Mouse (Mus musculus): ENCODE results near the gene Hoxd11. TPM values are rescaled to one million over a fixed set of nuclear protein-coding genes. Genes with fewer than 3 reads are reported as not detected.

Gene Hoxd11
- polyA plus RNA-seq, 1 experiment from 2014 or later, result 10.3 TPM

DNA sequence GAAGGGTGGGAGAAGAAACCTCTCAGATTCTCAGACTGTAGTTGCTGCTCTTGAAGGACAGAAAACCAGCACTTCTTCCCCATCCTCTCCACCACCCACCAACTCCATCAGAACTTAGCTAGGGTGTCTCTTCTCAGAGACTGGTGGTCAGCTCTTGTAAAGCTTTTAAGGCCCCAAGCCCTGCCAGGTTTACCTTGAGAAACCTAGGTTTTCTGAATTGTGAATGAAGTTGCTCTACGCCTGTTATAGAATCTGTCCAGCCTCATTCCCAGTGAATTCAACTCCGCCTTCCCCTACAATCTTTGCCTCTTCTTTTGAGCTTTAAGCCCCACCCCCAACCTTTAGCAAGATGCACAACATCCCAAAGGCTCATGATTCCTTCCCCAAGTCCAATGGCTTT is 2.3 kb upstream of the Hoxd11 start:
- Histone ChIP-seq H3K36me3 (no peaks in the 10 kb centered on the region), H3K4me3 (peak overlapping the region; percentile 45), H3K27ac (peak overlapping the region; percentile 92), H3K4me2 (peak overlapping the region; percentile 65), H3K9me3 (no peaks in the 10 kb centered on the region), H3K27me3 (peaks cover 86% of the 10 kb centered on the region), H3K4me1 (peaks cover 45% of the 10 kb centered on the region), H3K9ac (0 out of 2 replicates have a peak overlapping the region, but pooled peaks have one; percentile 10)
- no peak for ATAC-seq (ENCODE audit: insufficient number of reproducible peaks, low FRiP score, low TSS enrichment, low read depth)
- WGBS, result 25% methylated on average over 2 of the region's 2 CpGs

GRCm38 (mm10) chr2:74679596-74679971 is 227 bp downstream of the Hoxd11 start:
- H3K36me3 ChIP-seq, result no peaks in the 10 kb centered on the region
- WGBS, result under 1% methylated on average over 26 of the region's 26 CpGs

GRCm38 (mm10) chr2:74679980-74680379 is 623 bp downstream of the Hoxd11 start:
- peak overlapping the region; percentile 60 for H3K4me3 ChIP-seq
- H3K4me2 ChIP-seq, result peak overlapping the region; percentile 65
- peaks cover 36% of the 10 kb centered on the region for H3K4me1 ChIP-seq
- peak overlapping the region; percentile 94 for H3K27ac ChIP-seq
- peaks cover 87% of the 10 kb centered on the region for H3K27me3 ChIP-seq
- H3K36me3 ChIP-seq, result no peaks in the 10 kb centered on the region
- no peak for ATAC-seq (ENCODE audit: insufficient number of reproducible peaks, low FRiP score, low TSS enrichment, low read depth)
- WGBS, result under 1% methylated on average over 23 of the region's 23 CpGs
- no peaks in the 10 kb centered on the region for H3K9me3 ChIP-seq
- peak overlapping the region; percentile 44 for H3K9ac ChIP-seq

More at GRCm38 (mm10) chr2:74679596-74679971, 227 bp downstream of the Hoxd11 start:
- Histone ChIP-seq H3K4me2 (peak overlapping the region; percentile 65), H3K4me3 (peak overlapping the region; percentile 60), H3K27me3 (peaks cover 89% of the 10 kb centered on the region), H3K9ac (peak overlapping the region; percentile 44), H3K4me1 (peaks cover 39% of the 10 kb centered on the region), H3K27ac (peak overlapping the region; percentile 94), H3K9me3 (no peaks in the 10 kb centered on the region)
- no peak for ATAC-seq (ENCODE audit: insufficient number of reproducible peaks, low FRiP score, low TSS enrichment, low read depth)

GRCm38 (mm10) chr2:74680561-74681398 is 1.4 kb downstream of the Hoxd11 start:
- Histone ChIP-seq H3K36me3 (no peaks in the 10 kb centered on the region), H3K27me3 (peaks cover 83% of the 10 kb centered on the region), H3K27ac (peak overlapping the region; percentile 94), H3K4me2 (peak overlapping the region; percentile 65), H3K4me1 (peaks cover 29% of the 10 kb centered on the region), H3K9me3 (no peaks in the 10 kb centered on the region), H3K4me3 (peak overlapping the region; percentile 60), H3K9ac (peak overlapping the region; percentile 71)
- no peak for ATAC-seq (ENCODE audit: insufficient number of reproducible peaks, low FRiP score, low TSS enrichment, low read depth)
- 15% methylated on average over 21 of the region's 21 CpGs for WGBS

GRCm38 (mm10) chr2:74681594-74682531 is 2.5 kb downstream of the Hoxd11 start:
- peak overlapping the region; percentile 94 for H3K27ac ChIP-seq

GRCm38 (mm10) chr2:74682796-74683195 is 3.4 kb downstream of the Hoxd11 start:
- ATAC-seq (ENCODE audit: insufficient number of reproducible peaks, low FRiP score, low TSS enrichment, low read depth), result no peak
- Histone ChIP-seq H3K27me3 (peaks cover 81% of the 10 kb centered on the region), H3K9ac (peak overlapping the region; percentile 71)

More at GRCm38 (mm10) chr2:74681594-74682531, 2.5 kb downstream of the Hoxd11 start:
- Histone ChIP-seq H3K27me3 (peaks cover 78% of the 10 kb centered on the region), H3K36me3 (no peaks in the 10 kb centered on the region), H3K9me3 (no peaks in the 10 kb centered on the region), H3K4me3 (peak overlapping the region; percentile 60), H3K9ac (peak overlapping the region; percentile 71), H3K4me2 (peak overlapping the region; percentile 65), H3K4me1 (peaks cover 26% of the 10 kb centered on the region)
- ATAC-seq (ENCODE audit: insufficient number of reproducible peaks, low FRiP score, low TSS enrichment, low read depth), result peak; percentile 74
- WGBS, result 2% methylated on average over 67 of the region's 78 CpGs

DNA sequence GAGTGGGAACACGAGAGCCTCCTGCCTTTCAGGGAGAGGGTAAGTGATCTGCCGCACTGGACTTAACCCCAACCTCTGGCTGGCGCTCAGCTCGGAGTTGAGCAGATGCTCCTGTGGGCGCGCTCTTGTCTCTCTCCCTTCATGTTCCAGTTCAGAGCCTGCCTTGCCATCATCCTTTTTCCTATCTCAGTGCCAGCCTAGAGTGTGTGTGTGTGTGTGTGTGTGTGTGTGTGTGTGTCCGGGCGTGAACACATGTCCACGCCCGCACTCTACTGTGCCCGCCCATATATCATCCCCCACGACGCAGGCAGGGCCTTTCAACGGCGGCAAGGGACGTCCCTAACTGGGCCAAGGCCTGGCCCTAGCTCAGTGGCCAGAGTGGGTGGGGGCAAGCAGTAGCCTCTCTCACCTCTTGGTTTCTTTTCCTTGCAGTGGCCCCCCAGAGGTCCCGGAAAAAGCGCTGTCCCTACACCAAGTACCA is 4.2 kb downstream of the Hoxd11 start:
- Histone ChIP-seq H3K9me3 (no peaks in the 10 kb centered on the region), H3K27ac (peak overlapping the region; percentile 94), H3K36me3 (no peaks in the 10 kb centered on the region), H3K4me3 (peak overlapping the region; percentile 60), H3K9ac (peak overlapping the region; percentile 71), H3K4me2 (peak overlapping the region; percentile 65), H3K27me3 (peaks cover 82% of the 10 kb centered on the region), H3K4me1 (peaks cover 30% of the 10 kb centered on the region)
- WGBS, result 3% methylated on average over 18 of the region's 18 CpGs
- ATAC-seq (ENCODE audit: insufficient number of reproducible peaks, low FRiP score, low TSS enrichment, low read depth), result 0 out of 2 replicates have a peak, but pooled peaks have one; percentile 8

More at GRCm38 (mm10) chr2:74682796-74683195, 3.4 kb downstream of the Hoxd11 start:
- peak overlapping the region; percentile 60 for H3K4me3 ChIP-seq
- WGBS, result 0% methylated on average over 35 of the region's 51 CpGs
- H3K9me3 ChIP-seq, result no peaks in the 10 kb centered on the region
- no peaks in the 10 kb centered on the region for H3K36me3 ChIP-seq
- H3K4me1 ChIP-seq, result peaks cover 30% of the 10 kb centered on the region
- peak overlapping the region; percentile 65 for H3K4me2 ChIP-seq
- H3K27ac ChIP-seq, result peak overlapping the region; percentile 94

- WGBS, result 15% methylated on average over 12 of the region's 12 CpGs
- Histone ChIP-seq H3K27ac (peak overlapping the region; percentile 94), H3K9ac (peak overlapping the region; percentile 71), H3K9me3 (no peaks in the 10 kb centered on the region), H3K4me3 (peak overlapping the region; percentile 60), H3K4me1 (peaks cover 26% of the 10 kb centered on the region), H3K27me3 (peaks cover 79% of the 10 kb centered on the region), H3K36me3 (no peaks in the 10 kb centered on the region), H3K4me2 (peak overlapping the region; percentile 65)
- no peak for ATAC-seq (ENCODE audit: insufficient number of reproducible peaks, low FRiP score, low TSS enrichment, low read depth)
Measured at GRCm38 (mm10) chr2:74684106-74684505, 4.7 kb downstream of the Hoxd11 start.

DNA sequence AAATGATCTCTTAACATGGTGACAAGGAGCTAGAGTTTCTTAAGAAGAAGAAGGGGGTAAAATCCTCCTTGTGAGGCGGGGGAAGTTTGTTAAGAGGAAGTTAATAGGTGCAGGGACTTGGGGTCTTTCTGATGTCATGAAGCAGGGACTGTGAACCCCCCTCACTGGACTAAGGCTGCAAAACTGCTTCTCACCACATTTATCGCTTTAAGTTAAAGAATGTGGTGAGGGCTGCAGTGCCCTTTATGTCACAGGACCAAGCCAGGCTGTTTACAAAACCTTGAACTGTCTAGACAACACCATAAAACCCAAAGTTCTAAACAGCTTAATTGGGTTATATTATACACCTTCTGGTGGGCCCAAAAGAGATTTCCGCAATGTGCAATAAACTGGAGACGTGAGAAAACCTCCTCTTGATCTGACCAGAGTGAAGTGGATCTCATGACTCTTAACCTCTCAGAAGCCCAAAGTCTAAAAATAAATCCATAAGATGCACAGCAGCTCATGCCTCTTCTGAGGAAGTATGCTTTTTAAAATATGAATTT is 5.8 kb downstream of the Hoxd11 start:
- peak overlapping the region; percentile 65 for H3K4me2 ChIP-seq
- H3K9me3 ChIP-seq, result no peaks in the 10 kb centered on the region
- no peak overlapping the region; the same call in 1 of the 2 replicates for H3K27ac ChIP-seq
- peak overlapping the region; percentile 60 for H3K4me3 ChIP-seq
- H3K4me1 ChIP-seq, result peaks cover 21% of the 10 kb centered on the region
- no peak overlapping the region for H3K9ac ChIP-seq
- 32% methylated on average over 4 of the region's 4 CpGs for WGBS
- no peak for ATAC-seq (ENCODE audit: insufficient number of reproducible peaks, low FRiP score, low TSS enrichment, low read depth)
- H3K27me3 ChIP-seq, result peaks cover 78% of the 10 kb centered on the region
- no peaks in the 10 kb centered on the region for H3K36me3 ChIP-seq

- Histone ChIP-seq H3K9me3 (no peaks in the 10 kb centered on the region), H3K36me3 (no peaks in the 10 kb centered on the region), H3K27ac (peak overlapping the region; percentile 78), H3K4me1 (peaks cover 26% of the 10 kb centered on the region), H3K4me2 (peak overlapping the region; percentile 49), H3K27me3 (peaks cover 72% of the 10 kb centered on the region), H3K4me3 (peak overlapping the region; percentile 42), H3K9ac (peak overlapping the region; percentile 34)
- 10% methylated on average over 17 of the region's 17 CpGs for WGBS
- no peak for ATAC-seq (ENCODE audit: insufficient number of reproducible peaks, low FRiP score, low TSS enrichment, low read depth)
Measured at GRCm38 (mm10) chr2:74686301-74686987, 7.1 kb downstream of the Hoxd11 start.

Data from limb, embryonic 15.5 days (tissue).